10 mouse cellular contexts compared by ENCODE assay signal in the genomic region with DNA sequence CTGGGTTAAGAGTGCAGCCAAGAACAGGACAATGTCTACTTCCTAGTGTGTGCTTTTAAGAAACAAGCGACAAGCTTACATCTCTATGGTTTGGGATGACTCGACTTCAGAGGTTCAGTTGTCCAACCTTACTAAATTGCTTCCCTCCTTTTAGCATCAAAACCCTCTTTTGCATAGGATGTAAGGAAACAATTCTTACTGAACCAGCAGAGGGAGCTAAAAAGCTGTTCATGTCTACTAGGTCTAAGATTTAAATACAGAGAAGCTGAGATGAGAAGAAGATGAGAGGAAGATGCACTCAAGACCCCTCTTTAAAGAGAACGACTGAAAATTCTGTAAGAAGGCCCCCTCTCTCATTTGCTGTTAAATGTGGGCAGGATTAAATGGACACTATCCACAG. TPM values are rescaled to one million over a fixed set of nuclear protein-coding genes. Genes with fewer than 3 reads are reported as not detected.
A peak's percentile ranks its signal among the peaks of the same experiment; 100 is the strongest.
DNase-seq lines count a peak whose midpoint lies in the region; ATAC-seq and TF ChIP-seq lines count a peak whose summit lies in the region.
"Had no signal": no experiment of that assay in that cellular context is flagged by ENCODE, and none has a peak within 500 bp of the region (broad histone marks: within the 10 kb centered on the region; RNA-seq: fewer than 3 reads in every experiment).

No protein-coding gene starts in this region.

- peak; percentile 31 to 79 for DNase-seq in cerebellum, postnatal 10 days
- DNase-seq in cerebellum, adult 18-20 months, result no peak
- no peak for DNase-seq in left cerebral cortex, adult 2 months (ENCODE audit: extremely low spot score in 1 of 2, low spot score in 2 of 2)
- DNase-seq in left cerebral cortex, postnatal 36 days (ENCODE audit: low spot score in 2 of 2), result no peak
- DNase-seq in Patski (ENCODE audit: low read depth, low spot score), result no peak
- peak; percentile 4 for DNase-seq in lung, postnatal 14 days
- DNase-seq in kidney, postnatal 4 days, result no peak
- DNase-seq: liver, embryonic 13.5 days had no signal

- no peak overlapping the region for H3K4me3 ChIP-seq in left cerebral cortex, adult 2 months
- H3K4me3 ChIP-seq: erythroblast, embryonic 14.5 days; liver, embryonic 13.5 days had no signal

- H3K27me3 ChIP-seq in Patski, result no peaks in the 10 kb centered on the region
- H3K27me3 ChIP-seq: liver, embryonic 13.5 days had no signal

- CTCF ChIA-PET in Patski (lab: Charles Lee), result interaction anchor here (0.9 to 2.6 kb wide), 17 partner anchors 8 to 587 kb away, joined by 3 to 28 read pairs (median 4); no protein-coding TSS in a partner anchor

- no peak overlapping the region for H3K27ac ChIP-seq in left cerebral cortex, adult 2 months
- H3K27ac ChIP-seq: liver, embryonic 13.5 days had no signal

- intact Hi-C loops in left cerebral cortex, adult 2 months (cut with DNase I), result loop anchor here (1.0 kb wide), 1 partner anchor 135 kb away; no protein-coding TSS in a partner anchor
- intact Hi-C loops in left cerebral cortex, postnatal 36 days (cut with DNase I), result loop anchor here (1.0 kb wide), 1 partner anchor 134 kb away; no protein-coding TSS in a partner anchor

- POLR2A ChIA-PET in Patski (lab: Charles Lee), result interaction anchor here (0.7 kb wide), 1 partner anchor 124 kb away, joined by 3 read pairs; no protein-coding TSS in a partner anchor

- no peak for ATAC-seq in Patski
- ATAC-seq in erythroid progenitor cell, adult 5-6 weeks (replicated peaks; ENCODE audit: low FRiP score, poor library complexity, severe bottlenecking), result no peak

- in situ Hi-C loops in Patski (cut with MboI; ENCODE audit: low pct_unique_long_range_greater_than_20kb), result no loop called here

- peak; percentile 73 for TF ChIP-seq CTCF in left cerebral cortex, adult 2 months (IDR thresholded peaks at IDR 0.05)
- peak; percentile 58 for TF ChIP-seq CTCF in Patski (IDR thresholded peaks at IDR 0.05)

RNA-seq across cellular contexts. Expression of a gene that starts 11.3 kb away (rescaled TPM):
- 10 to 100 TPM; 18.9 to 25.1 TPM for total RNA-seq in left cerebral cortex, adult 2 months (2021)
- 10 to 100 TPM; 17.3 to 24.1 TPM for total RNA-seq in left cerebral cortex, postnatal 36 days (2021)
- polyA plus RNA-seq in Patski (2021), result 27.1 TPM
- 20.5 and 23.9 TPM in 2 replicates for total RNA-seq in erythroid progenitor cell, adult 5-6 weeks (2015; ENCODE audit: low replicate concordance)
- total RNA-seq in erythroid progenitor cell, adult 5-6 weeks (2017; ENCODE audit: low replicate concordance), result 13.1 and 15.3 TPM in 2 replicates

RNA-seq across cellular contexts. Expression of a gene that starts 13.4 kb away (rescaled TPM):
- 10 to 100 TPM; 18.9 to 19.3 TPM for total RNA-seq in left cerebral cortex, adult 2 months (2021)
- total RNA-seq in left cerebral cortex, postnatal 36 days (2021), result 10 to 100 TPM; 16.6 to 19.5 TPM
- 38.4 TPM for polyA plus RNA-seq in Patski (2021)
- total RNA-seq in erythroid progenitor cell, adult 5-6 weeks (2015; ENCODE audit: low replicate concordance), result 11.9 and 30.2 TPM in 2 replicates
- 6.3 and 12.2 TPM in 2 replicates for total RNA-seq in erythroid progenitor cell, adult 5-6 weeks (2017; ENCODE audit: low replicate concordance)

RNA-seq across cellular contexts. Expression of a gene that starts 58.0 kb away (rescaled TPM):
- under 1 TPM; 0.26 to 0.27 TPM for total RNA-seq in left cerebral cortex, adult 2 months (2021)
- total RNA-seq in left cerebral cortex, postnatal 36 days (2021), result 1 to 10 TPM; 1.2 to 1.8 TPM
- polyA plus RNA-seq in Patski (2021), result 0.08 TPM
- total RNA-seq in erythroid progenitor cell, adult 5-6 weeks (2015; ENCODE audit: low replicate concordance), result not detected in 2 replicates
- not detected in 2 replicates for total RNA-seq in erythroid progenitor cell, adult 5-6 weeks (2017; ENCODE audit: low replicate concordance)
- polyA plus RNA-seq: erythroblast, embryonic 14.5 days; liver, embryonic 13.5 days had no signal

Comparison
In these comparisons a context has a peak if more than half of its experiments do, and no peak if none do; other contexts are left out.
1. DNase-seq: peak in cerebellum, postnatal 10 days (2 of 2) and lung, postnatal 14 days (single experiment); none in cerebellum, adult 18-20 months (0 of 2), left cerebral cortex, adult 2 months (0 of 2), left cerebral cortex, postnatal 36 days (0 of 2), Patski (single experiment) and kidney, postnatal 4 days (0 of 2).